Mouse (Mus musculus) spleen, postnatal 36 days (tissue): ENCODE measurements around the gene Zfp354b.

Experiments
- DNase-seq, 2 experiments: peaks; one replicate each; pipeline ENCODE4 v3.0.0; 2022; ENCODE audit warnings: low spot score in 2 of 2, mixed read lengths in 1 of 2

Zfp354b gene

DNA sequence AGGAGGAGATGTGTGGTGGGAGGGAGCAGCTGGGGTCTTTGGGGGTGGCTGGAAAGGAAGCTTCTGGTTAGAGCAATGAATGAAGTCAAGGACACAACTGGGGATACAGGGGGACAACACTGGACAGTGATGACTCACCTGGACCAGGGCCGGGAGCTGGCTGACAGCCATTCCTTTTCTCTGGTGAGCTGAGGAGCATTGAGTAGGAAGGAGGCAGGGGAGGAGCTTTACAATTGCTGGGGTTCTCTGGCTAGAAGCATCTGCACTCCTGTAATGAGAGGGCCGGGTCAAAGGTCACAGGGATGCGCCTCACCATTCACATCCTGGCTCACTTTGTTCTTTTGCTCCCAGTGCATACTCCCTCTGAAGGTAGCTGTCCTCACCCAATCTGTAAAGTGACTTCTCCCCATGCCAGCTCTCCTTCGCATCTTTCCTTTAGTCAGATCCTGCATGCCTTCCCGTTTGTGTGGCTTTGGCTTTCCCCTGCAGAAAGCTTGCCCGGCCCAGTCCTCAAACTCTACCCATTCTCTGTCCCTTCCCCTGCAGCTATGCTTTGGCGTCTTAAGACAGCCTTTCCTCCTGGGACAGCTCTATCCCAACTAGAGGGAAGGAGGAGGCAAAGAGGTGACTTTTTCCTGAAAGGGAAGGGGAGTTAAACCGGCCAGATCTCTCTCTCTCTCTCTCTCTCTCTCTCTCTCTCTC lies 45.1 kb downstream of the Zfp354b start:
- no peak for DNase-seq

DNA sequence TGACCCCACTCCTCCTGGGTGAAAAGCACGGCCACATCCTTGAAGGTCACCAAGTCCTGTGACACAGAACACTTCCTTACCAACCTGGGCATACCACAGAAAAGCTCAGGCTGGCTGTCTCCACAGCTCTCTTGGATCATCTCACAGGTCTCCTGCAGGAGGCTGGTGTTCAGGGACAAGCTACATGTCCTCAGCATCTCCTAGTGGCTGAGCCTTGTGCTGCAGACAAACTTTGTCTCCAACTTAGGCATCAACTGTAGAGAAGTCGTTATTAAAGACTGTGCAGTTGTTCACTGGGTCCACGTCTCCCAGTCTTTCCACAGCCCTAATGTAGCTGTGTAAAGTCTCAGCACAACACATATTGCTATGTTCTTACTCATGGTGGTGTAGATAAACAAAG lies 47.7 kb downstream of the Zfp354b start:
- no peak for DNase-seq

DNA sequence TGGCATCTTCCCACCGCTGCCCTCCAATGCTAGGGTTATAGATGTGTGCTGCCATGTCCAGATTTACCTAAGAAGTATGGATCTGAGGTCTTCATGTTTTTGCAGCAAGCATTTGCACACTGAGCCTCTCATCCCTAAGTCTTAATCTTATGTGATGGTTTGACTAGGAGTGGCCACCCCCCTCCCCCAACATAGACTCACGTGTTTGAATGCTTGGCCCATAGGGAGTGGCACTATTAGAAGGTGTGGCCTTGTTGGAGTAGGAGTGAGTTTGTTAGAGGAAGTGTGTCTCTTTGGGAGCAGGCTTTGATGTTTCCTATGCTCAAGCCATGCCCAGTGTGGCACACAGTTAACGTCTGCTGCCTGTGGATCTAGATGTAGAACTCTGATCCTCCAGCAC lies 52.8 kb downstream of the Zfp354b start:
- no peak for DNase-seq
